Mouse (Mus musculus) midbrain, postnatal 0 days (tissue): ENCODE results near the gene Dlg1. TPM values are rescaled to one million over a fixed set of nuclear protein-coding genes. Genes with fewer than 3 reads are reported as not detected.
A peak's percentile ranks its signal among the peaks of the same experiment; 100 is the strongest.

Experiments
- ATAC-seq: fragments of 200-750 bp; cut with Nextera tagmentation; 2 replicates; pipeline ENCODE4 v1.8.0; 2017; ENCODE audit warnings: moderate number of reproducible peaks, mild to moderate bottlenecking, moderate TSS enrichment, moderate library complexity; ENCODE audit not compliant: low FRiP score
- DNase-seq: peaks from one replicate; pipeline ENCODE4 v3.0.0-alpha.2; 2015; ENCODE audit warnings: low spot score
- H3K27ac ChIP-seq: fragments of 300-500 bp; sonication (generic); 2 replicates; pipeline ENCODE4 v1.5.1; 2014; ENCODE audit warnings: low read depth, mild to moderate bottlenecking, low read length, mixed read lengths
- H3K27me3 ChIP-seq: fragments of 300-500 bp; sonication (generic); 2 replicates; pipeline ENCODE4 v1.6.1; 2014; ENCODE audit warnings: low read length, control low read depth, mixed read lengths; ENCODE audit not compliant: insufficient read depth
- H3K36me3 ChIP-seq: fragments of 300-500 bp; sonication (generic); 2 replicates; pipeline ENCODE4 v1.6.1; 2014; ENCODE audit warnings: low read length, control low read depth, mixed read lengths; ENCODE audit not compliant: insufficient read depth
- H3K4me1 ChIP-seq: fragments of 300-500 bp; sonication (generic); 2 replicates; pipeline ENCODE4 v1.6.1; 2014; ENCODE audit warnings: mild to moderate bottlenecking, control low read depth, antibody characterized with exemption, low read length, mixed read lengths; ENCODE audit not compliant: insufficient read depth
- H3K4me2 ChIP-seq: fragments of 300-500 bp; sonication (generic); 2 replicates; pipeline ENCODE4 v1.6.1; 2014; ENCODE audit warnings: low read depth, mild to moderate bottlenecking, low read length, mixed read lengths; ENCODE audit not compliant: poor library complexity, severe bottlenecking
- H3K4me3 ChIP-seq: fragments of 300-500 bp; sonication (generic); 2 replicates; pipeline ENCODE4 v1.5.1; 2014; ENCODE audit warnings: low read depth, mild to moderate bottlenecking, low read length, moderate library complexity
- H3K9ac ChIP-seq: fragments of 300-500 bp; sonication (generic); replicated peaks from 2 replicates; pipeline ENCODE4 v1.6.1; 2014; ENCODE audit warnings: mild to moderate bottlenecking, low read length, moderate library complexity, mixed read lengths; ENCODE audit not compliant: poor library complexity, severe bottlenecking
- H3K9me3 ChIP-seq: fragments of 300-500 bp; sonication (generic); 2 replicates; pipeline ENCODE4 v1.6.1; 2016; ENCODE audit warnings: low read length, control low read depth
- CTCF ChIP-seq: IDR thresholded peaks from 2 replicates; pipeline ENCODE4 v1.5.1; 2016; ENCODE audit warnings: antibody characterized with exemption, mild to moderate bottlenecking
- WGBS: fragments of 180-500 bp; shearing (Covaris S2); extraction: QIAGEN DNeasy Blood & Tissue Kit; methylation state at CpG from one replicate; pipeline ENCODE4 v1.1.7; 2014; 5-methylcytosine and 5-hydroxymethylcytosine counted together
- polyA plus RNA-seq: library from polyadenylated mRNA; unstranded; fragments of >200 nt; fragmentation: Nextera tagmentation; extraction: Ambion mirVana; gene quantifications from 2 replicates; pipeline ENCODE4 v1.2.1, GENCODE M21; 2015
- total RNA-seq: library from RNA; depleted of rRNA; stranded (reverse); fragments of >200 nt; gene quantifications from 2 replicates; pipeline ENCODE4 v1.2.3, GENCODE M21; 2014

The Dlg1 gene
- total and polyA plus RNA-seq, 2 experiments from 2014 or later: 10.9 to 24.8 TPM

DNA sequence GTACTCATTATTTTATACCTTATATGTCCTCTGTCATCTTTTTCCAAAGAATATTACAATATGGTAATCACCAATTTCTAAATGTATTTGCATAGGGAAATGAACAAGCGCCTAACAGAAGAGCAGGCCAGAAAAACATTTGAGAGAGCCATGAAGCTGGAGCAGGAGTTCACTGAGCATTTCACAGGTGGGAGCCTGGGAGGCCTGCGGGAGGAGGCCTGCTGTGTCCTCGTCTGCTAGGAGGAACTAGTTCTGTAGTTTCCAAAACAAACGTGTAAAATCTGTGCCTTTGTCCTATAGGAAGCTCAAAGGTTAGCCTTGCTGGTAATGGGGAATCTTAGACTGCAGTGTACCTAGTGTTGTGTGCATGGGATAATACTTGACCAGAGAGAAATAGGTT, 204.5 kb downstream of the Dlg1 start:
- no peaks in the 10 kb centered on the region for H3K4me1 ChIP-seq
- WGBS: 80% methylated on average over 4 of the region's 4 CpGs

DNA sequence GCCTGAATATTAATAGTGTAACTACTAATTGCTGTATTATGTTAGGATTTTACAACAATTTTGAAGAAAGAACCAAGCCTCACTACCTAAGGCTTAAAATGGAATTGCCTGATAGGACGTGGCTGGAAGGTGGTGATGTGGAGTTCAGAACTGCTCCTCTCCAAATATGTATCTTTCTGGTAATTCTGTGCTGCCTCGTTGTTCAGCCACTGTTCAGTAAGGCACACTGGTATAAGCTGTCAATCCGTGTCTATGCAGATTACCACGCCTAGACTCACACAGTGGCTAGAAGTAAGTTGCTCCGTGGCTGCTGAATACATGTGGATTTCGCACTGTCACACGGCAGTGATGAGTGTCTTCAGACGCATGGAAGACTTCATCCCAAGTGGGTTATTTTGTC, 210.5 kb downstream of the Dlg1 start:
- no peak for TF ChIP-seq CTCF
- H3K4me1 ChIP-seq: no peaks in the 10 kb centered on the region
- no peak overlapping the region for H3K4me3 ChIP-seq
- H3K9me3 ChIP-seq: no peaks in the 10 kb centered on the region
- H3K27ac ChIP-seq: no peak overlapping the region
- ATAC-seq (no peak), DNase-seq (no peak)
- H3K27me3 ChIP-seq: no peaks in the 10 kb centered on the region
- H3K9ac ChIP-seq: no peak overlapping the region
- peaks cover 10% of the 10 kb centered on the region; the same call in 1 of the 2 replicates for H3K36me3 ChIP-seq
- H3K4me2 ChIP-seq: no peak overlapping the region
- WGBS: 71% methylated on average over 8 of the region's 8 CpGs

More for the DNA sequence above, 204.5 kb downstream of the Dlg1 start:
- Histone ChIP-seq H3K9me3 (no peaks in the 10 kb centered on the region), H3K27me3 (no peaks in the 10 kb centered on the region), H3K4me3 (no peak overlapping the region), H3K4me2 (no peak overlapping the region), H3K36me3 (peaks cover 13% of the 10 kb centered on the region), H3K9ac (no peak overlapping the region), H3K27ac (no peak overlapping the region)
- DNase-seq (no peak), ATAC-seq (no peak)
- no peak for TF ChIP-seq CTCF

DNA sequence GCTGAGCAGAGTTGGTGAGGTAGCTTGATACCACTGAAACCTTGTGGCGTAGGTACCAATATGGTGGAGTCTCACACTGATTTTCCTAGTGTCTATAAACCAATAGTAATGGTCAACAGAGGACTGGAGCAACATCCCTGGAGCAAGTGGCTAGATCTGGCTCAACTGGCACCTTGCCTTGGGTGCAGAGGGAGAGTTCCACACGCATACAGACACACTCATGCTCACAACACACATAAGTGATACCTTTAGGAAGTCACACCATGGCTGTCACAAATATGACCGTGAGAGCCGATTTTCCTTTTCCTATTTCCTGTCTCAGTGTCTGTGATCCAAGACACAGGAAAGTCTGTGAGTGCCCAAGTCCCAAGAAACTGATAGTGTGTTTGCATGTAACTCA, 212.1 kb downstream of the Dlg1 start:
- Histone ChIP-seq H3K27ac (no peak overlapping the region), H3K4me3 (no peak overlapping the region), H3K9ac (no peak overlapping the region), H3K4me1 (no peaks in the 10 kb centered on the region), H3K9me3 (no peaks in the 10 kb centered on the region), H3K27me3 (no peaks in the 10 kb centered on the region), H3K4me2 (no peak overlapping the region), H3K36me3 (peaks cover 10% of the 10 kb centered on the region; the same call in 1 of the 2 replicates)
- no peak for TF ChIP-seq CTCF
- ATAC-seq (no peak), DNase-seq (no peak)
- WGBS: 95% methylated on average over 4 of the region's 4 CpGs

DNA sequence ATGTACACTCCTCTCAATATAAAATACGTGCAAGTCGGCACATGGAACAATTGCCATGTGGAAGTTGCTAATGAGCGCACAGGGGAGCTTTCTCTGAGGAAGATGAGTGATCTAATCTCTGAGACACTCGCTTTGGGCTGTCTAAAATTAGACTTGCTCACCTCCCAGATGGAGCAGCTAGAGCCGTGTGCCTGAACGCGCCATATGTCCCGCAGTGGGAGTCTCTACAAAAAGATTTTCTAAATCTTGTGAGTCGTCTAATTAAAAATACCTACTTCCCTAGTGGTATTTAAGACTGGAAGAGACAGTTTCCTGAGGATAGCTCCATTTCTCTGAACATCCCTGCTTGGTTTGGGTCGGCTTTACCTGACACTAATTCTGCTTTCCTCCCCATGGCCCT, 213.1 kb downstream of the Dlg1 start:
- Histone ChIP-seq H3K36me3 (peaks cover 10% of the 10 kb centered on the region; the same call in 1 of the 2 replicates), H3K9ac (no peak overlapping the region), H3K4me3 (no peak overlapping the region), H3K4me1 (no peaks in the 10 kb centered on the region), H3K27ac (no peak overlapping the region), H3K9me3 (no peaks in the 10 kb centered on the region), H3K27me3 (no peaks in the 10 kb centered on the region), H3K4me2 (no peak overlapping the region)
- DNase-seq: peak; percentile 32
- WGBS: 74% methylated on average over 10 of the region's 10 CpGs
- TF ChIP-seq CTCF: no peak
- ATAC-seq: no peak

DNA sequence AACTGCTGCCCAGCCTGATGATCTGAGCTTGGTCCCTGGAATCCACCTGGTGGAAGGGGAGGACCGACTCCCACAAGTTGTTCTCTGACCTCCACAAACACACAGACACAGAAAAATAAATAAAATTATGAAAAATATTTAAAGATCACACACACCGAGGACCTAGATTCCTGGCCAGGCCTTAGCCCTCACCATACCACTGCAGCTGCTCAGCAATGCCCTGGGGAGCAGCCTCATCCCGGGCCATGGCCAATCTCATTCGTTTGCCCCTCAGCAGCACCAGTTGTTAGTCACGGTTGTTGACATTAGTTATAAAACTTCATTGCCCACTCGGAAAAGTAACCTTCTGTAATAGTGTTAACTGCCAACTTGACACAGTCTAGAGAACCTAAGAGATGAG, 214.8 kb downstream of the Dlg1 start:
- H3K27ac ChIP-seq: no peak overlapping the region
- no peak for DNase-seq
- no peak overlapping the region for H3K9ac ChIP-seq
- ATAC-seq: no peak
- H3K27me3 ChIP-seq: no peaks in the 10 kb centered on the region
- no peak for TF ChIP-seq CTCF
- peaks cover 6% of the 10 kb centered on the region; the same call in 1 of the 2 replicates for H3K36me3 ChIP-seq
- WGBS: 58% methylated on average over 6 of the region's 6 CpGs
- H3K4me1 ChIP-seq: no peaks in the 10 kb centered on the region
- H3K9me3 ChIP-seq: no peaks in the 10 kb centered on the region
- no peak overlapping the region for H3K4me2 ChIP-seq
- no peak overlapping the region for H3K4me3 ChIP-seq

DNA sequence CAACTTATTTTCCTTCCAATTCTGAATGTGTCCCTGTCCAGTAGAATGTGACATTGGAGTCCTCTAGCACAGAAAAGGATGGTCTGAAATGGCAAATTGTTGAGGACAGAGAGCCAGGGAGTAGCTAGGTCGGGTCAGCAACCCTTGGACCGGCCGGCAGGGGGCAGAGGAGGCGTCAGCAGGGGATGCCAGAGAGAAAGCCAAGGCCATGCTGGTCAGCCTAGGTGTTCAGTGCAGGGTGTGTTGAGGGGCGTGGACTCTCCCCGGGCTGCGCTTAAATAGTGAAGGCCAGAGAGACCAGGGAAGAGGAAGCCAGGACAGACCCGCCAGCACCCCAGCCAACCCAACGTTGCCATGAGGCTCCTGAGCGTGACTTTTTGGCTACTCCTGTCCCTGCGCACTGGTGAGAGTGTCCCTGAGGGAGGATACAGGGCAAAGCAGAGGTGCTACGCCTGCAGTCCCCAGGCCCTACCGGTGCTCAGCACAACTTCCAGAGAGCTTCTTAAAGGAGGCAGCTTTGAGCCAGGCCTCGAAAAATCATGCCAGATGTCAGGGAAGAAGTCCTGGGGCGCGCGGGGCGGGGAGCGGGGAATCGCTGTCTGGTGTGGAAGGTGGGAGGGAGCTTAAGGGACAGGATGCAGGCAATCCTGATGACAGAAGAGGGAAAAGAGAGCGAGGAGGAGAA, 215.5 kb downstream of the Dlg1 start, which contains the start of gene Meltf:
Gene Meltf, plus strand, starts transcription at position 238 of the 685 bp plus-strand sequence.
- no peak within 1 kb of the TSS for H3K4me3 ChIP-seq
- no peaks in the 10 kb centered on the region for H3K27me3 ChIP-seq
- peak; percentile 79 for TF ChIP-seq CTCF
- no peaks in the 10 kb centered on the region for H3K9me3 ChIP-seq
- H3K4me1 ChIP-seq: no peaks in the 10 kb centered on the region
- H3K36me3 ChIP-seq: peaks cover 5% of the 10 kb centered on the region; the same call in 1 of the 2 replicates
- peak within 1 kb of the TSS; percentile 20; the same call in 1 of the 2 replicates for H3K4me2 ChIP-seq
- WGBS: 33% methylated on average over 21 of the region's 21 CpGs
- DNase-seq (peak; percentile 53), ATAC-seq (peak; percentile 64; the same call in 1 of the 2 replicates)
- no peak within 1 kb of the TSS for H3K9ac ChIP-seq
- H3K27ac ChIP-seq: no peak within 1 kb of the TSS
